Mouse (Mus musculus): ENCODE measurements around the gene F2rl2. TPM values are rescaled to one million over a fixed set of nuclear protein-coding genes. Genes with fewer than 3 reads are reported as not detected.

The F2rl2 gene
- polyA plus RNA-seq (2014; fragmentation: Nextera tagmentation; extraction: Ambion mirVana), result 2.8 and 3.7 TPM in 2 replicates

- 78% methylated on average over 4 of the region's 4 CpGs for WGBS
Measured at GRCm38 (mm10) chr13:95696654-95697163, at the start of gene F2rl2. TSS of gene F2rl2 (plus strand) at chr13:95696853.

GRCm38 (mm10) chr13:95647248-95647647, 49.4 kb upstream of the F2rl2 start:
- H3K4me1 ChIP-seq (replicated peaks; ENCODE audit: control insufficient read depth, insufficient read depth, low read length), result no peaks in the 10 kb centered on the region
- ATAC-seq (ENCODE audit: low FRiP score) (no peak), DNase-seq (ENCODE audit: low spot score) (no peak)
- 74% methylated on average over 4 of the region's 4 CpGs for WGBS
- H3K36me3 ChIP-seq (ENCODE audit: control insufficient read depth, insufficient read depth, low read length), result no peaks in the 10 kb centered on the region
- no peaks in the 10 kb centered on the region for H3K27me3 ChIP-seq (ENCODE audit: control insufficient read depth, insufficient read depth, low read length)
- H3K9me3 ChIP-seq (ENCODE audit: control insufficient read depth, low read length), result no peaks in the 10 kb centered on the region
- H3K4me2 ChIP-seq (replicated peaks; ENCODE audit: low read depth, low read length), result no peak overlapping the region
- no peak overlapping the region for H3K4me3 ChIP-seq (ENCODE audit: low read depth, low read length)
- no peak overlapping the region for H3K27ac ChIP-seq (ENCODE audit: low read depth, low read length)
- H3K9ac ChIP-seq (ENCODE audit: low read depth, low read length), result no peak overlapping the region

More at GRCm38 (mm10) chr13:95696654-95697163, at the start of gene F2rl2:
- H3K27ac ChIP-seq (ENCODE audit: low read depth, low read length), result no peak within 1 kb of the TSS
- H3K9me3 ChIP-seq (ENCODE audit: control insufficient read depth, low read length), result no peaks in the 10 kb centered on the region
- H3K4me3 ChIP-seq (ENCODE audit: low read depth, low read length), result no peak within 1 kb of the TSS
- H3K36me3 ChIP-seq (ENCODE audit: control insufficient read depth, insufficient read depth, low read length), result no peaks in the 10 kb centered on the region
- H3K27me3 ChIP-seq (ENCODE audit: control insufficient read depth, insufficient read depth, low read length), result no peaks in the 10 kb centered on the region
- H3K9ac ChIP-seq (ENCODE audit: low read depth, low read length), result no peak within 1 kb of the TSS
- no peaks in the 10 kb centered on the region for H3K4me1 ChIP-seq (replicated peaks; ENCODE audit: control insufficient read depth, insufficient read depth, low read length)
- ATAC-seq (ENCODE audit: low FRiP score) (no peak), DNase-seq (ENCODE audit: low spot score) (no peak)
- no peak within 1 kb of the TSS for H3K4me2 ChIP-seq (replicated peaks; ENCODE audit: low read depth, low read length)

GRCm38 (mm10) chr13:95649941-95650340, 46.7 kb upstream of the F2rl2 start:
- Histone ChIP-seq H3K4me1 (replicated peaks; ENCODE audit: control insufficient read depth, insufficient read depth, low read length) (no peaks in the 10 kb centered on the region), H3K27ac (ENCODE audit: low read depth, low read length) (no peak overlapping the region), H3K9me3 (ENCODE audit: control insufficient read depth, low read length) (no peaks in the 10 kb centered on the region), H3K9ac (ENCODE audit: low read depth, low read length) (no peak overlapping the region), H3K4me3 (ENCODE audit: low read depth, low read length) (no peak overlapping the region), H3K36me3 (ENCODE audit: control insufficient read depth, insufficient read depth, low read length) (no peaks in the 10 kb centered on the region), H3K27me3 (ENCODE audit: control insufficient read depth, insufficient read depth, low read length) (no peaks in the 10 kb centered on the region), H3K4me2 (replicated peaks; ENCODE audit: low read depth, low read length) (no peak overlapping the region)
- no peak for ATAC-seq (ENCODE audit: low FRiP score)
- 95% methylated on average over 3 of the region's 3 CpGs for WGBS
- DNase-seq (ENCODE audit: low spot score), result no peak

GRCm38 (mm10) chr13:95651870-95652668, 44.6 kb upstream of the F2rl2 start:
- no peak for ATAC-seq (ENCODE audit: low FRiP score)
- H3K27ac ChIP-seq (ENCODE audit: low read depth, low read length), result no peak overlapping the region
- 85% methylated on average over 7 of the region's 7 CpGs for WGBS

DNA sequence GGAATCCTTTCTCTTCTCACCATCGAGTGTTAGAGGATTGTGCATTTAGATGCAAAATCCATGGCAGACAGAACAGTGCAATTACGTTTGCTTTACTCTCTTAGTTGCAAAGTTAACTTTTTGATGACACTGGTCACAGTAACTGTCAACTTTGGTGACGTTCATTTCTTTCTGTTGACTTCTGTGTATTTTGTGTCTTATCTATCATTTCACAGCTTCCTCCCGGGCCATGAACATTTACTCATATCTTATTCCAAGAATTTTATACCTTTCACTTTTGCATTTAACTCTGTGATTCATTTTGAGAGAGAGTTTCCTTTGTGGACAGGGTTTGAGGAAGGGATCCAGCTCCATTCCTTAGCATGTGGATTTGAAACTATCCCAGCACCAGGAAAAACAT, 43.0 kb upstream of the F2rl2 start:
- Histone ChIP-seq H3K27ac (ENCODE audit: low read depth, low read length) (no peak overlapping the region), H3K4me1 (replicated peaks; ENCODE audit: control insufficient read depth, insufficient read depth, low read length) (no peaks in the 10 kb centered on the region), H3K4me3 (ENCODE audit: low read depth, low read length) (no peak overlapping the region), H3K4me2 (replicated peaks; ENCODE audit: low read depth, low read length) (no peak overlapping the region), H3K9me3 (ENCODE audit: control insufficient read depth, low read length) (no peaks in the 10 kb centered on the region), H3K36me3 (ENCODE audit: control insufficient read depth, insufficient read depth, low read length) (peaks cover 2% of the 10 kb centered on the region; the same call in 1 of the 2 replicates), H3K27me3 (ENCODE audit: control insufficient read depth, insufficient read depth, low read length) (no peaks in the 10 kb centered on the region), H3K9ac (ENCODE audit: low read depth, low read length) (no peak overlapping the region)
- no peak for ATAC-seq (ENCODE audit: low FRiP score)
- WGBS, result 93% methylated on average over 4 of the region's 4 CpGs
- no peak for DNase-seq (ENCODE audit: low spot score)

More at GRCm38 (mm10) chr13:95651870-95652668, 44.6 kb upstream of the F2rl2 start:
- H3K36me3 ChIP-seq (ENCODE audit: control insufficient read depth, insufficient read depth, low read length), result no peaks in the 10 kb centered on the region
- H3K4me1 ChIP-seq (replicated peaks; ENCODE audit: control insufficient read depth, insufficient read depth, low read length), result no peaks in the 10 kb centered on the region
- H3K27me3 ChIP-seq (ENCODE audit: control insufficient read depth, insufficient read depth, low read length), result no peaks in the 10 kb centered on the region
- H3K4me2 ChIP-seq (replicated peaks; ENCODE audit: low read depth, low read length), result no peak overlapping the region
- H3K4me3 ChIP-seq (ENCODE audit: low read depth, low read length), result no peak overlapping the region
- no peaks in the 10 kb centered on the region for H3K9me3 ChIP-seq (ENCODE audit: control insufficient read depth, low read length)
- DNase-seq (ENCODE audit: low spot score), result no peak
- H3K9ac ChIP-seq (ENCODE audit: low read depth, low read length), result no peak overlapping the region

GRCm38 (mm10) chr13:95655284-95655683, 41.4 kb upstream of the F2rl2 start:
- H3K4me3 ChIP-seq (ENCODE audit: low read depth, low read length), result no peak overlapping the region
- WGBS, result 49% methylated on average over 9 of the region's 9 CpGs
- H3K4me2 ChIP-seq (replicated peaks; ENCODE audit: low read depth, low read length), result no peak overlapping the region
- ATAC-seq (ENCODE audit: low FRiP score) (no peak), DNase-seq (ENCODE audit: low spot score) (no peak)
- no peak overlapping the region for H3K27ac ChIP-seq (ENCODE audit: low read depth, low read length)
- no peak overlapping the region for H3K9ac ChIP-seq (ENCODE audit: low read depth, low read length)
- H3K27me3 ChIP-seq (ENCODE audit: control insufficient read depth, insufficient read depth, low read length), result no peaks in the 10 kb centered on the region
- no peaks in the 10 kb centered on the region for H3K9me3 ChIP-seq (ENCODE audit: control insufficient read depth, low read length)
- no peaks in the 10 kb centered on the region for H3K4me1 ChIP-seq (replicated peaks; ENCODE audit: control insufficient read depth, insufficient read depth, low read length)
- peaks cover 2% of the 10 kb centered on the region; the same call in 1 of the 2 replicates for H3K36me3 ChIP-seq (ENCODE audit: control insufficient read depth, insufficient read depth, low read length)

DNA sequence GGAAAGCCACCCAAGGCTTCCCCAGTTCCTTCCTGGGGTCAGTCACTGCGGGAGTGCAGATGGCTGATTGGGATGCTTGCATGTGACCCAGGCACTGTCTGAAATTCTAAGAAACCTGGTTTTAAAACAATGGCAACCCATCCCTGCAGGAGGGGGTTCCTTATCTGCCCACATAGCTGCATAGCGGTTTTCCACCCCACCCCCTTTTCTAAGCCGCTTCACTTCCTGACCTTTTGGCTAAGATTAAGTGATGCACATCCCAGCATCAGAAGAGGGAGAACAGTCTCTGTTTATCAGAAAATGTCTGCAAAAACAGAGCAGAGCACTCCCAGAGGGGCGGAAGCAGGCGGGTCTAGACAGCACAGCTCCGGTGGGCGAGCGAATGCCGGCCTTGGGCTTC, 39.5 kb upstream of the F2rl2 start:
- 65% methylated on average over 9 of the region's 9 CpGs for WGBS

DNA sequence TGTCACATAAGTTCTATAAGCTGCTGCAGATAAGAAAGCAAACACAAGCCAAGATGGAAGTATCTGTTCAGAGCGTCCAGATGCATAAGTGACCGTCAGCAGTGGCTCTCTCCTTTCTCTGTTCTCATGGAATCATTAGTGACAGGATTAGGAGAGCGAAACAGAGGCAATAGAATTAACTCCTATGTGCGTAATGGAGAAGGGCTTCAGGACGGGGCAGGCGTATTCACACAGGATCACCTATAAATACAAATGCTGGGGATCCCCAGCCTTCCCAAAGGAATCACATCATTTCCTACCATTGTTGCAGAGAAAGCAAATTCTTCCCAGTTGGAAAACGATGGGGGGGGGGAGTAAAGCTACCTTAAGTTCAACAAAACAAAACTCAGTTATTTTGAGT, 37.2 kb upstream of the F2rl2 start:
- Histone ChIP-seq H3K4me2 (replicated peaks; ENCODE audit: low read depth, low read length) (no peak overlapping the region), H3K9me3 (ENCODE audit: control insufficient read depth, low read length) (no peaks in the 10 kb centered on the region), H3K9ac (ENCODE audit: low read depth, low read length) (no peak overlapping the region), H3K4me3 (ENCODE audit: low read depth, low read length) (no peak overlapping the region), H3K27ac (ENCODE audit: low read depth, low read length) (no peak overlapping the region), H3K36me3 (ENCODE audit: control insufficient read depth, insufficient read depth, low read length) (peaks cover 2% of the 10 kb centered on the region; the same call in 1 of the 2 replicates), H3K4me1 (replicated peaks; ENCODE audit: control insufficient read depth, insufficient read depth, low read length) (no peaks in the 10 kb centered on the region), H3K27me3 (ENCODE audit: control insufficient read depth, insufficient read depth, low read length) (no peaks in the 10 kb centered on the region)
- no peak for DNase-seq (ENCODE audit: low spot score)
- no peak for ATAC-seq (ENCODE audit: low FRiP score)
- 87% methylated on average over 7 of the region's 7 CpGs for WGBS

More for the DNA sequence above, 39.5 kb upstream of the F2rl2 start:
- Histone ChIP-seq H3K4me3 (ENCODE audit: low read depth, low read length) (no peak overlapping the region), H3K9ac (ENCODE audit: low read depth, low read length) (no peak overlapping the region), H3K36me3 (ENCODE audit: control insufficient read depth, insufficient read depth, low read length) (peaks cover 2% of the 10 kb centered on the region; the same call in 1 of the 2 replicates), H3K27me3 (ENCODE audit: control insufficient read depth, insufficient read depth, low read length) (no peaks in the 10 kb centered on the region), H3K4me2 (replicated peaks; ENCODE audit: low read depth, low read length) (no peak overlapping the region), H3K27ac (ENCODE audit: low read depth, low read length) (no peak overlapping the region), H3K9me3 (ENCODE audit: control insufficient read depth, low read length) (no peaks in the 10 kb centered on the region), H3K4me1 (replicated peaks; ENCODE audit: control insufficient read depth, insufficient read depth, low read length) (no peaks in the 10 kb centered on the region)
- DNase-seq (ENCODE audit: low spot score) (no peak), ATAC-seq (ENCODE audit: low FRiP score) (no peak)

DNA sequence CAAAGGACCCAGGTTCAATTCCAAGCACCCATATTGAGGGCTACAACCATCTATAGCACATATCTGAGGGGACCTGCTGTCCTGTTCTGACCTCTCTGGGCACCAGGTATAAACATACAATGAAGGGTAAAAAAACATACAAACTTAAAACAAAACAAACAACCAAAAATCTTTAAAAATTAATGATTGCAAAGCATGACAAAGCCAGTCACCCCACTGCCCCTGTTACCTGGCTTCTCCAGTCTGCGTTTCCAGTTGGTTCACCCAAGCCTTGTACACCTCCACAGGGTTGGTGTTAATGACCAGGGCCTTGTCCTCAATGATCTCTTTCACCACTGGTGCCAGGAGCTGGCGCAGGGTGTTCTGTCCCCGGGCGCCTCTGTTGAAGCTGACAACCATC, 32.8 kb upstream of the F2rl2 start:
- Histone ChIP-seq H3K27ac (ENCODE audit: low read depth, low read length) (no peak overlapping the region), H3K4me3 (ENCODE audit: low read depth, low read length) (no peak overlapping the region), H3K9ac (ENCODE audit: low read depth, low read length) (no peak overlapping the region), H3K36me3 (ENCODE audit: control insufficient read depth, insufficient read depth, low read length) (no peaks in the 10 kb centered on the region), H3K4me2 (replicated peaks; ENCODE audit: low read depth, low read length) (no peak overlapping the region), H3K27me3 (ENCODE audit: control insufficient read depth, insufficient read depth, low read length) (no peaks in the 10 kb centered on the region), H3K4me1 (replicated peaks; ENCODE audit: control insufficient read depth, insufficient read depth, low read length) (no peaks in the 10 kb centered on the region), H3K9me3 (ENCODE audit: control insufficient read depth, low read length) (no peaks in the 10 kb centered on the region)
- ATAC-seq (ENCODE audit: low FRiP score) (no peak), DNase-seq (ENCODE audit: low spot score) (no peak)
- 97% methylated on average over 4 of the region's 4 CpGs for WGBS

All from hindbrain, embryonic 11.5 days (tissue).